Comparison of ENCODE assay signal across 8 mouse cellular contexts in the genomic region with DNA sequence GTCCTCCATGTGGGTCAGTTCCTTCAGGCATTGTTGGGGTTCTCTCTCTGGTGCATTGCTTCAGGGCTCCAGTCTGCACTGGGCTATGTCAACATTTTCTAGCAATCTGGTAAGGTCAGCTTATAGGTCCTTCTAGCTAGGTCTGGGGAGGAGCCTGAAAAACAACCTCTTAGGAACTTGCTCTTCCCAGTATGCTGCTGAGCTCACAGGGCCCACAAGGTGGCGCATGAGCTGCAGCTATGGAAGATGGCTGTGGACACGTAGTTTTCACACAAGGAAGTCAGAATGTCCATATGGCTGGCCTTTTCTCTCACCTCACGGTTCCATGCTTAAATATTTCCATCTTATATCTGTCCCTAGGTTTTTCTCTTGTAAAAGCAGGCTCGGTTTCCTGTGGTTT. TPM values are rescaled to one million over a fixed set of nuclear protein-coding genes. Genes with fewer than 3 reads are reported as not detected.
DNase-seq lines count a peak whose midpoint lies in the region; ATAC-seq and TF ChIP-seq lines count a peak whose summit lies in the region.

No protein-coding gene starts in this region.

- no peak overlapping the region for H3K4me3 ChIP-seq in limb, embryonic 14.5 days (replicated peaks; ENCODE audit: low read length)

- H3K4me2 ChIP-seq in limb, embryonic 14.5 days (replicated peaks; ENCODE audit: low read depth, low read length, severe bottlenecking), result no peak overlapping the region

- H3K36me3 ChIP-seq in limb, embryonic 14.5 days (ENCODE audit: control insufficient read depth, insufficient read depth, low read length), result no peaks in the 10 kb centered on the region

- peak; percentile 3 for DNase-seq in thymus, postnatal 0 days (ENCODE audit: low spot score)
- DNase-seq in thymus, postnatal 14 days, result no peak
- DNase-seq in cerebellum, adult 18-20 months, result peak; percentile 89 to 94
- peak; percentile 67 for DNase-seq in forelimb bud, embryonic 11.5 days (ENCODE audit: low read depth, low spot score)
- DNase-seq in kidney, postnatal 10 days, result peak; percentile 79
- peak; percentile 59 for DNase-seq in limb, embryonic 14.5 days (ENCODE audit: low spot score)
- DNase-seq in ovary, postnatal 10 days (ENCODE audit: low spot score), result peak; percentile 16

- H3K9ac ChIP-seq in limb, embryonic 14.5 days (ENCODE audit: low read depth, low read length, severe bottlenecking), result no peak overlapping the region

- ATAC-seq in limb, embryonic 14.5 days (ENCODE audit: low FRiP score, low read depth), result peak; percentile 47
- no peak for ATAC-seq in CD4-positive, CD25-positive, alpha-beta regulatory T cell, adult 4 months

- no peak for TF ChIP-seq POLR2A in limb, embryonic 14.5 days (IDR thresholded peaks at IDR 0.05; ENCODE audit: borderline replicate concordance, extremely low read depth, insufficient read depth, insufficient read length)

- peaks cover 4% of the 10 kb centered on the region; the same call in 1 of the 2 replicates for H3K9me3 ChIP-seq in limb, embryonic 14.5 days (ENCODE audit: control insufficient read depth, low read length)

- H3K27me3 ChIP-seq in limb, embryonic 14.5 days (ENCODE audit: control insufficient read depth, insufficient read depth, low read length), result no peaks in the 10 kb centered on the region

- H3K27ac ChIP-seq in limb, embryonic 14.5 days (replicated peaks; ENCODE audit: low read depth, low read length), result no peak overlapping the region

- no peaks in the 10 kb centered on the region for H3K4me1 ChIP-seq in limb, embryonic 14.5 days (ENCODE audit: control insufficient read depth, insufficient read depth, low read length)

- 3% methylated on average over 4 of the region's 4 CpGs for WGBS in limb, embryonic 14.5 days

RNA-seq across cellular contexts. Expression of gene Gm7361, which starts 24.8 kb away (rescaled TPM):
- polyA plus RNA-seq in thymus, postnatal 0 days (2015; fragmentation: Nextera tagmentation; extraction: Ambion mirVana), result 0.10 TPM in 1 of 2 replicates, not detected in the other
- polyA plus RNA-seq in limb, embryonic 14.5 days (2012; rRNA removed), result 0.09 and 0.14 TPM in 2 replicates
- 0.07 TPM in 1 of 2 replicates, not detected in the other for polyA plus RNA-seq in limb, embryonic 14.5 days (2014; fragmentation: Nextera tagmentation; extraction: Ambion mirVana)
- not detected for polyA plus RNA-seq in CD4-positive, CD25-positive, alpha-beta regulatory T cell, adult 4 months (2017; shearing (Covaris generic))
